Mouse (Mus musculus) midbrain, embryonic 14.5 days (tissue): Measurements from ENCODE around the gene Slc38a7. TPM values are rescaled to one million over a fixed set of nuclear protein-coding genes. Genes with fewer than 3 reads are reported as not detected.

Experiments used
- ATAC-seq: fragments of 200-750 bp; cut with Nextera tagmentation; 2 replicates; pipeline ENCODE4 v1.8.0; 2017; ENCODE audit warnings: moderate number of reproducible peaks, moderate library complexity; ENCODE audit not compliant: low FRiP score, low TSS enrichment
- DNase-seq: peaks from one replicate; pipeline ENCODE4 v3.0.0-alpha.2; 2015
- H3K27ac ChIP-seq: fragments of 300-500 bp; sonication (generic); replicated peaks from 2 replicates; pipeline ENCODE4 v1.5.1; 2014; ENCODE audit warnings: mild to moderate bottlenecking, low read depth, low read length, moderate library complexity
- H3K27me3 ChIP-seq: fragments of 300-500 bp; sonication (generic); 2 replicates; pipeline ENCODE4 v1.6.1; 2014; ENCODE audit warnings: low read length, control low read depth, mixed read lengths; ENCODE audit not compliant: control insufficient read depth, insufficient read depth
- H3K36me3 ChIP-seq: fragments of 300-500 bp; sonication (generic); 2 replicates; pipeline ENCODE4 v1.6.1; 2014; ENCODE audit warnings: low read length, control low read depth; ENCODE audit not compliant: control insufficient read depth, insufficient read depth
- H3K4me1 ChIP-seq: fragments of 300-500 bp; sonication (generic); 2 replicates; pipeline ENCODE4 v1.6.1; 2014; ENCODE audit warnings: mild to moderate bottlenecking, antibody characterized with exemption, low read length, control low read depth; ENCODE audit not compliant: control insufficient read depth, insufficient read depth
- H3K4me2 ChIP-seq: fragments of 300-500 bp; sonication (generic); 2 replicates; pipeline ENCODE4 v1.6.1; 2014; ENCODE audit warnings: mild to moderate bottlenecking, low read length, moderate library complexity
- H3K4me3 ChIP-seq: fragments of 300-500 bp; sonication (generic); replicated peaks from 2 replicates; pipeline ENCODE4 v1.5.1; 2014; ENCODE audit warnings: low read depth, low read length
- H3K9ac ChIP-seq: fragments of 300-500 bp; sonication (generic); replicated peaks from 2 replicates; pipeline ENCODE4 v1.6.1; 2014; ENCODE audit warnings: mild to moderate bottlenecking, low read length, moderate library complexity
- H3K9me3 ChIP-seq: fragments of 300-500 bp; sonication (generic); 2 replicates; pipeline ENCODE4 v1.6.1; 2016; ENCODE audit warnings: low read length, control low read depth, mixed read lengths; ENCODE audit not compliant: control insufficient read depth
- WGBS: fragments of 180-500 bp; shearing (Covaris S2); extraction: QIAGEN DNeasy Blood & Tissue Kit; methylation state at CpG from one replicate; pipeline ENCODE4 v1.1.7; 2014; 5-methylcytosine and 5-hydroxymethylcytosine counted together
- polyA plus RNA-seq: library from polyadenylated mRNA; unstranded; fragments of >200 nt; fragmentation: Nextera tagmentation; extraction: Ambion mirVana; gene quantifications from 2 replicates; pipeline ENCODE4 v1.2.1, GENCODE M21; 2014

The Slc38a7 gene
- polyA plus RNA-seq, 1 experiment from 2014 or later, result 27.0 TPM

- Histone ChIP-seq H3K4me3 (no peak overlapping the region), H3K9ac (no peak overlapping the region), H3K4me1 (peaks cover 14% of the 10 kb centered on the region), H3K36me3 (no peaks in the 10 kb centered on the region), H3K9me3 (no peaks in the 10 kb centered on the region), H3K27ac (no peak overlapping the region), H3K4me2 (no peak overlapping the region), H3K27me3 (no peaks in the 10 kb centered on the region)
- no peak for DNase-seq
- no peak for ATAC-seq
- WGBS, result 81% methylated on average over 4 of the region's 4 CpGs
Observed at GRCm38 (mm10) chr8:95808631-95809030, 44.7 kb downstream of the Slc38a7 start.

DNA sequence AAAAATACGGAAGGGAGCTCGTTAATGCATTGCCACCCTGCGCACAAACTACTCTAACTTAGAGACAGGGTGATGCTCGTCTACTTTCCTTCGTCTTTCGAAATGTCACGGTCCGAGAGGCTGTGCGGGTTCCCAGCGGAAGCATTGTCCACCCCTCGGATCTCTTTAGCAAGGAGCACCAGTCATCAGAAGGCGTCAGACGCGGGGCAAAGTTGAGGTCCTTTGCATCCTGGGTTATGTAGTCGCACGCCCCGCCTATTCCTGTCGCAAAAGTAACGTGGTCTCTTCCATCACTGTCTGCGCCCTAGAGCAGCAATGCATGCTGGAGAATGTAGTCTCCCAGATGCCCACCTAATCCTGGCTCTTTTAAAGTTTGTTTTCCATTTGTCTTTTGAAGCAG lies 45.5 kb downstream of the Slc38a7 start:
- DNase-seq, result peak; percentile 97
- peak overlapping the region; percentile 97 for H3K4me3 ChIP-seq
- peak overlapping the region; percentile 49; the same call in 1 of the 2 replicates for H3K9ac ChIP-seq
- H3K9me3 ChIP-seq, result no peaks in the 10 kb centered on the region
- H3K27ac ChIP-seq, result peak overlapping the region; percentile 94
- peaks cover 14% of the 10 kb centered on the region for H3K4me1 ChIP-seq
- no peaks in the 10 kb centered on the region for H3K36me3 ChIP-seq
- peak; percentile 93 for ATAC-seq
- H3K4me2 ChIP-seq, result peak overlapping the region; percentile 66
- H3K27me3 ChIP-seq, result no peaks in the 10 kb centered on the region
- WGBS, result 0% methylated on average over 20 of the region's 20 CpGs

DNA sequence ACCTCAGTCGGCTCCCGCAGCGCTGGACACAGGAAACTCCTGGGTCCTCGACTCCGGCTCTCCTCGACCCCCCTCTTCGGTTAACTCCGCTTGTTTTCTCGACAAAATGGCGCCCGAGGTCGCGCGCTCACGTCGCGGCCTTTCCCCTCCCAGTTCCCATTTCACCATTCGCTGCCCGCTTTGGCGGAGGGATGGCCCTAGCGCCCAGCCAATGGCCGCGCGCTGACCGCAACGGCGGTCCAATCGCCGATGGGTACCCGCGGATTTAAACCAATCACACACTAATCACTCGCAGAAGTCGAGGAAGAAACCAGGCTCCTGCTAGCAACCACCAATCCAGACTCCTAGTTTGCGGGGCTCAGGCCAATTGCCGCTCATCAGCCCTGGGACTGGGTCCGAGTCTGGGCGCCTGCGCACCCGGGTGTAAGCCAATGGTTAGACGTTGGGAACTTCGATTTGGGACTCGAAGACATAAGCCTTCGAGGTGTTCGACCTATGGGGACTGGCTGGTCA lies 46.0 kb downstream of the Slc38a7 start, which contains the start of gene Cnot1:
TSS of gene Cnot1 (minus strand) at position 134 of the 513 bp plus-strand sequence.
- peak; percentile 97 for ATAC-seq

DNA sequence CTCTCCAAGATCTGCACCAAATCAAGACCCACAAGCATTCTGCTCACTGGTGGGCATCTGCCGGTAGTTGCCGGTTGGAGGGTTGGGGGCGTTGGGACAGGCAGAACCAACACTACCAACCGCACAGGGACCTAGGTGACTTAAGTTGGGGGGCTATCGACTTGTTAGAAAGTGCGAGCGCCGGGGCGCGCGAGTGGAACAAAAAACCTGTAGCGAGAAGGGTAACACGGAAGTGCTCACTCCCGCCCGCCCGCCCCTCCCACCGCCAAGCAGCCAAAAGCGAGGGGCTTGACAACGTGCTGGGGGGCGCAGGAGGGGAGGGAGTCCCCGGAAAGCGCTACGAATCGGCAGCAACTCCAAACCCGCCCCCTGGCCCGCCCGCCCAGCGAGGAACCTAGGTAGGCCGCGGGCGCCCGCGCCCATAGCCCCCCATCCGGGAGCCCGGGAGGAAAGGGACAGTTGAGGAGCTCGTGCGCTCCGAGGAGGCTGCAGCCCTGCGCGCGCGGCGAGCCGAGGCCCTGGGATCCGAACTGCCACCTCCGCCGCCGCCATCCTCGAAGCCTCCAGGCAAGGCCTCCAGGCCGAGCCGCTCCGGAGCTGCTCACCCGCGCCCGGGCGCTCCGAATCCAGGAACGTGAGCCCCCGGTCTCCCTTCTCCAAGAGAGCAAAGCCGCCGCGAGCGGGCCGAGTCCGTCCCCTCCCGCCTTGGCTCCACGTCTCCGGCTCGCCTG lies 46.7 kb downstream of the Slc38a7 start:
- Histone ChIP-seq H3K27me3 (no peaks in the 10 kb centered on the region), H3K36me3 (no peaks in the 10 kb centered on the region), H3K9me3 (no peaks in the 10 kb centered on the region), H3K4me2 (peak overlapping the region; percentile 93), H3K4me3 (peak overlapping the region; percentile 97), H3K4me1 (peaks cover 16% of the 10 kb centered on the region), H3K9ac (peak overlapping the region; percentile 90), H3K27ac (peak overlapping the region; percentile 91)
- ATAC-seq (no peak; the same call in 1 of the 2 replicates), DNase-seq (peak; percentile 63)
- under 1% methylated on average over 64 of the region's 69 CpGs for WGBS

More for the DNA sequence above, 46.0 kb downstream of the Slc38a7 start, which contains the start of gene Cnot1:
- Histone ChIP-seq H3K27me3 (no peaks in the 10 kb centered on the region), H3K4me1 (peaks cover 14% of the 10 kb centered on the region), H3K4me3 (peak within 1 kb of the TSS; percentile 97), H3K36me3 (no peaks in the 10 kb centered on the region), H3K9me3 (no peaks in the 10 kb centered on the region), H3K27ac (peak within 1 kb of the TSS; percentile 94), H3K9ac (peak within 1 kb of the TSS; percentile 90), H3K4me2 (peak within 1 kb of the TSS; percentile 93)
- peak; percentile 97 for DNase-seq
- under 1% methylated on average over 44 of the region's 44 CpGs for WGBS

GRCm38 (mm10) chr8:95805482-95805881 lies 47.9 kb downstream of the Slc38a7 start:
- Histone ChIP-seq H3K4me3 (peak overlapping the region; percentile 97), H3K4me1 (peaks cover 19% of the 10 kb centered on the region), H3K9me3 (no peaks in the 10 kb centered on the region), H3K36me3 (no peaks in the 10 kb centered on the region), H3K27me3 (no peaks in the 10 kb centered on the region), H3K4me2 (peak overlapping the region; percentile 93), H3K27ac (no peak overlapping the region), H3K9ac (peak overlapping the region; percentile 90; the same call in 1 of the 2 replicates)
- ATAC-seq (no peak), DNase-seq (no peak)
- 58% methylated on average over 2 of the region's 2 CpGs for WGBS

- ATAC-seq (no peak), DNase-seq (no peak)
- H3K27ac ChIP-seq, result no peak overlapping the region
- no peak overlapping the region for H3K4me3 ChIP-seq
- no peaks in the 10 kb centered on the region for H3K36me3 ChIP-seq
- WGBS, result 91% methylated on average over 8 of the region's 8 CpGs
- no peak overlapping the region for H3K9ac ChIP-seq
- H3K4me1 ChIP-seq, result peaks cover 19% of the 10 kb centered on the region
- no peak overlapping the region for H3K4me2 ChIP-seq
- H3K9me3 ChIP-seq, result no peaks in the 10 kb centered on the region
- H3K27me3 ChIP-seq, result no peaks in the 10 kb centered on the region
Observed at GRCm38 (mm10) chr8:95802231-95802630, 51.1 kb downstream of the Slc38a7 start.

GRCm38 (mm10) chr8:95801476-95802064 lies 51.8 kb downstream of the Slc38a7 start:
- Histone ChIP-seq H3K4me1 (peaks cover 19% of the 10 kb centered on the region), H3K4me3 (no peak overlapping the region), H3K9ac (no peak overlapping the region), H3K9me3 (no peaks in the 10 kb centered on the region), H3K4me2 (no peak overlapping the region), H3K27ac (no peak overlapping the region), H3K27me3 (no peaks in the 10 kb centered on the region), H3K36me3 (no peaks in the 10 kb centered on the region)
- ATAC-seq, result no peak
- 71% methylated on average over 1 of the region's 1 CpGs for WGBS
- DNase-seq, result no peak

- WGBS, result 94% methylated on average over 3 of the region's 3 CpGs
- no peak for ATAC-seq
- DNase-seq, result no peak
- no peak overlapping the region for H3K27ac ChIP-seq
- H3K4me2 ChIP-seq, result no peak overlapping the region
- H3K36me3 ChIP-seq, result no peaks in the 10 kb centered on the region
- no peaks in the 10 kb centered on the region for H3K9me3 ChIP-seq
- H3K27me3 ChIP-seq, result no peaks in the 10 kb centered on the region
- peaks cover 9% of the 10 kb centered on the region for H3K4me1 ChIP-seq
- no peak overlapping the region for H3K4me3 ChIP-seq
- no peak overlapping the region for H3K9ac ChIP-seq
Observed at GRCm38 (mm10) chr8:95800353-95800752, 53.0 kb downstream of the Slc38a7 start.
